Mouse (Mus musculus): ENCODE measurements around the gene Bmi1. TPM values are rescaled to one million over a fixed set of nuclear protein-coding genes. Genes with fewer than 3 reads are reported as not detected.

The Bmi1 gene
- polyA plus RNA-seq, 1 experiment from 2014 or later: 34.8 TPM

DNA sequence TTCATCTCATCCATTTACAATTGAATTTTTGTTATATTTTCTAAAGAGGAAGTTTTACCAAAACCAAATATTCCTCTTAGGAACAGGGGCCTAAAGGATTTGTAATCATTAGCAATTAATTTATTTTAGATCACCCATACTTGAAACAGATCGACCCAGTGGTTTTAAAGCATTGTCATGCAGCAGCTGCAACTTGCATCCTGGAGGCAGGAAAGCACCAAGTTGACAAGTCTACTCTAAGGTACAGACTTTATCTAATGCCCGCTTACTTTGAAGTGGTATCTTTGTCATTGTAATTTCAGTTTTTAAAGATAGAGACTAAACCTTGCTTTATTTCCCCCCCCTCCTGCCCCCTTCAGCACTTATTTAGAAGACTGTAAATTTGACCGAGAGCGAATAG is 3.1 kb upstream of the Bmi1 start:
- H3K4me2 ChIP-seq (ENCODE audit: low read length): peak overlapping the region; percentile 13; the same call in 1 of the 2 replicates
- WGBS: 67% methylated on average over 4 of the region's 4 CpGs
- no peak for ATAC-seq
- no peak overlapping the region for H3K27ac ChIP-seq (ENCODE audit: low read length)
- H3K4me3 ChIP-seq (replicated peaks; ENCODE audit: low read length): no peak overlapping the region
- H3K9ac ChIP-seq (replicated peaks; ENCODE audit: low read depth, low read length): no peak overlapping the region
- no peaks in the 10 kb centered on the region for H3K36me3 ChIP-seq (ENCODE audit: control insufficient read depth, insufficient read depth)
- peaks cover 2% of the 10 kb centered on the region; the same call in 1 of the 2 replicates for H3K27me3 ChIP-seq (replicated peaks; ENCODE audit: control insufficient read depth, insufficient read depth, low read length)
- peaks cover 19% of the 10 kb centered on the region for H3K4me1 ChIP-seq (replicated peaks; ENCODE audit: control insufficient read depth, insufficient read depth, low read length)
- no peaks in the 10 kb centered on the region for H3K9me3 ChIP-seq (ENCODE audit: control insufficient read depth, low read length)

DNA sequence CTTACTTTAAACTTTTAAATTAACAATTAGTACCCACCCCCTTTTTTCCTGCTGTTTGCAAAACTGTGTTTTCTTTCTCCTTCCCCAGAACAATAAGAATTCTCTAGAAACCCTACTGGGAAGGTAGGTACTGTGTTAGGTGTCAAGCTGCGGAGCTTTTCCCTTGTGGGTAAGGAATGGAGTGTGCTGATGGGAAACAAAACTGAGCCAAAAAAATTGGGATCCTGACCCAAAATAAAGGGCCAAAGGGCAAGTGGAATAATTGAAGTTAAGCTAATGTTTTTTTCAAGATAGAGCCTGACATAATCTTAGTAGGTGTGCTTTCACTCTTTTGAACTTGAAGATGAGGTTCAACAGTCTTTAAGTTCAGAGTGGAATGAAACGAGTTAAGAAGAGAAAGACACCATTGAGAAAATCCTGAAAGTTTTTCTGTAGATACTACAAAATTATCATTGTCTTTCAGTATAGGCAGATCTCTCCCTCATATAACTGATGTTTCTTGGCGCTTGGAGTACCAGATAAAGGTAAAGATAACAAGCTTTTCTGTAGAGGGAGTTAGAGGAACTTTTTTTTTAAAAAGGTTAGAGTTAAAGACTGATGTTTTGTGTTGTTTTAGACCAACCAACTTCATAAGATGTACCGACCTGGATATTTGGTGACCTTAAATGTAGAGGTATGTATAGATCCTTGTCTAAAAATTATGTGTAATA is 2.5 kb upstream of the Bmi1 start:
- no peak overlapping the region for H3K4me3 ChIP-seq (replicated peaks; ENCODE audit: low read length)
- no peak overlapping the region for H3K9ac ChIP-seq (replicated peaks; ENCODE audit: low read depth, low read length)
- no peak overlapping the region for H3K27ac ChIP-seq (ENCODE audit: low read length)
- peaks cover 22% of the 10 kb centered on the region for H3K4me1 ChIP-seq (replicated peaks; ENCODE audit: control insufficient read depth, insufficient read depth, low read length)
- no peak overlapping the region for H3K4me2 ChIP-seq (ENCODE audit: low read length)
- WGBS: 83% methylated on average over 4 of the region's 4 CpGs
- ATAC-seq: no peak
- peaks cover 4% of the 10 kb centered on the region; the same call in 1 of the 2 replicates for H3K27me3 ChIP-seq (replicated peaks; ENCODE audit: control insufficient read depth, insufficient read depth, low read length)
- H3K36me3 ChIP-seq (ENCODE audit: control insufficient read depth, insufficient read depth): no peaks in the 10 kb centered on the region
- no peaks in the 10 kb centered on the region for H3K9me3 ChIP-seq (ENCODE audit: control insufficient read depth, low read length)

DNA sequence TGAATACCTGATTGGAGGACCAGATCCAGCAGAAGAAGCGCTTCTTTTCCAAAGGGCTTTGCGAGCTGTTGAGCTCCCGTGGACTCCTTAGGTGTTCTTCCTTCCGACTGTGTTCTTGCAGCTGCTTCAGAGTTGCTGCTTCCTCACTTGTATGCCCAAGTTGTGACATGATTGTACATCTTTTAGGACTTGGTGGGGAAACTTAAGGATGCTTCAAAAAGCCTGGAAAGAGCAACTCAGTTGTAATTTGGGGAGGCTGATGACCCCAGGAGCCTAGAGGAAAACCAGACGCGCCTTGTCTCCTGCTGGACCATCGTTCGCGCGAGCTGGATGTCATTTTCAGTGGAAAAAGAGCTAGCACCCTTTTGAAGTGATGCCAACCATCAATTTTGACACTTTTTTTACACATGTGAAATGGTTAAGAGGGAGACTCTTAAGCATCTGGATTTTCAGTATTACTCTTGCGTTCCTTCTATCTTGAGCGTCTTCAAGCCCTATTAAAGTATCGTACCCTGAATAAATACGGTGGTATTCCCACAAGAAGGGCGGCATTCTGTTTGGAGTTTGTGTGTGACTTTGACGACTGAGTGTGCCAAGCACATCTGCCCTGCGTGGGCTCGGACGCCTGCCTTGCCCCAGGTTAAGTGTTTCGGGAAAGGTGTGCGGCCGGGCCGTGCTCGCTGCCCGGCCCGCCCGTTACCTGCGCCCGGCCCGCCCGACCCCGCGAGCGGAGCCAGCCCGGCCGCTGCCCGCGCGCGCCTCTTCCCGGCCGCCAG is 949 bp upstream of the Bmi1 start:
- Histone ChIP-seq H3K4me1 (replicated peaks; ENCODE audit: control insufficient read depth, insufficient read depth, low read length) (peaks cover 30% of the 10 kb centered on the region), H3K4me3 (replicated peaks; ENCODE audit: low read length) (peak overlapping the region; percentile 94), H3K27ac (ENCODE audit: low read length) (peak overlapping the region; percentile 97), H3K9me3 (ENCODE audit: control insufficient read depth, low read length) (no peaks in the 10 kb centered on the region), H3K4me2 (ENCODE audit: low read length) (peak overlapping the region; percentile 67), H3K27me3 (replicated peaks; ENCODE audit: control insufficient read depth, insufficient read depth, low read length) (peaks cover 15% of the 10 kb centered on the region), H3K36me3 (ENCODE audit: control insufficient read depth, insufficient read depth) (no peaks in the 10 kb centered on the region), H3K9ac (replicated peaks; ENCODE audit: low read depth, low read length) (peak overlapping the region; percentile 98)
- WGBS: 11% methylated on average over 40 of the region's 42 CpGs
- no peak for ATAC-seq

DNA sequence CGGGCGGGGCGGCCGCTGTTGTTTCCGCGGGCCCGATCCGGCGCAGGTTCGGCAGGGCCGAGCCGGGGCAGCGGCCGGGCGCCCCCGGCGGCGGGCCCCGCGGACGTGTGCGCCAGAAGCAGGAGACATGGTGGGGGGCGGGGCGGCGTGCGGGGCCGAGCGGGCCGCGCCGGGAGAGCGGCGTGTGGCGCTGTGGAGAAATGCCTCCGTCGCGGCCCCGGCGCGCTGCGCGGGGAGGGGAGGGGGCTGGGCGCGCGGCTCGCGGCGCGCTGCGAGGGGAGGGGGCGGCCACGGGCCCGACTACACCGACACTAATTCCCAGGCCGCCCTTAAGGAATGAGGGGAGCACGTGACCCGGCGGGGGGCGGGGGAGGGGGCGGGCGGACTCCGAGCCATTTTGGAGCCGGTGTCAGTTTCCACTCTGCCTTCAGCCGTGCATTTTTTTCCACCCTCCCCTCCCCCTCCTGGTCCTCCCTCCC is 322 bp upstream of the Bmi1 start:
- no peaks in the 10 kb centered on the region for H3K36me3 ChIP-seq (ENCODE audit: control insufficient read depth, insufficient read depth)
- H3K27me3 ChIP-seq (replicated peaks; ENCODE audit: control insufficient read depth, insufficient read depth, low read length): peaks cover 15% of the 10 kb centered on the region
- peak overlapping the region; percentile 97 for H3K27ac ChIP-seq (ENCODE audit: low read length)
- H3K9ac ChIP-seq (replicated peaks; ENCODE audit: low read depth, low read length): peak overlapping the region; percentile 98
- H3K4me3 ChIP-seq (replicated peaks; ENCODE audit: low read length): peak overlapping the region; percentile 94
- WGBS: 0% methylated on average over 20 of the region's 64 CpGs
- ATAC-seq: peak; percentile 77
- peak overlapping the region; percentile 67 for H3K4me2 ChIP-seq (ENCODE audit: low read length)
- H3K9me3 ChIP-seq (ENCODE audit: control insufficient read depth, low read length): no peaks in the 10 kb centered on the region
- H3K4me1 ChIP-seq (replicated peaks; ENCODE audit: control insufficient read depth, insufficient read depth, low read length): peaks cover 35% of the 10 kb centered on the region

DNA sequence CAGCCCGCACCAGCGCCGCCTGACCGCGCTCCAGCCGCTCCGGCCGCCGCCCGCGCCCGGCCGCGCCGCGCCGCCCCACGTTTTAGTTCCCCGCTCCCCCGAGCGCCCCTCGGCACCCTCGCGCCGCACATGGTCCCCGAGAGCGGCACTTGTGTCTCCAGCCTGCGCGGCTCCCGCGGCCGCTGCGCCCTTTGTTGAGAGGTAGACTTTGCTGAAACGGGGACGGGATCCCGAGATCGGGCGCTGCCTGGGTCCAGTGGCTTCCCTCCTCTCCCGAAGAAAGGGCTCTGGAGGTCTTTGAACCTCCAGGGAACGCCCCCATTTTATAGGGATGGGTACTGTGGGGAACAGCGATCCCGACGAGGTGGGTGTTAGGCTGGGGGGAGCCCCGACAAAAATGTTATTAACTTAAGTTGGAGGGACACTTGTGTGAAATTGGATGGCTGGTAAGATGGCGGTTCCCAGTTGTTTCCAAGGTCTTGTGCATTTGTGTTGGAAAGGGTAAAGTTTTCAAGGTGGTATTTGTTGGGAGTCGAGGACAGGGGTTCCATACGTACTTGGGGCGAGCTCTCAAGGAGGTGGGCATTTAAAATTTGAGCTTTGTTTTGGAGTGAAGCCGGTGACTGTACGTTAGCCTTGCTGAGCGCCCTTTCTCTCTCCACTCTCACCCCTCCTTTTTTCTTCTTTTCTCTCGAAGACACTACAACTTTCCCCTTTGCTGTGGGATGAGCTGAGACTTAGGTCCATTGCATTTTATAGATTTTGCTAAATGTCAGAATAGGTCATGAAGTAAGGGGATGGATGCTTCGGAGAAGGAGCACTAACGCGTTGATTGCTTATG is 1.0 kb downstream of the Bmi1 start:
- H3K27ac ChIP-seq (ENCODE audit: low read length): no peak overlapping the region; the same call in 1 of the 2 replicates
- H3K36me3 ChIP-seq (ENCODE audit: control insufficient read depth, insufficient read depth): no peaks in the 10 kb centered on the region; the same call in 1 of the 2 replicates
- H3K9me3 ChIP-seq (ENCODE audit: control insufficient read depth, low read length): no peaks in the 10 kb centered on the region
- H3K27me3 ChIP-seq (replicated peaks; ENCODE audit: control insufficient read depth, insufficient read depth, low read length): peaks cover 15% of the 10 kb centered on the region
- WGBS: under 1% methylated on average over 50 of the region's 55 CpGs
- peak overlapping the region; percentile 67 for H3K4me2 ChIP-seq (ENCODE audit: low read length)
- peak overlapping the region; percentile 94 for H3K4me3 ChIP-seq (replicated peaks; ENCODE audit: low read length)
- no peak for ATAC-seq
- H3K4me1 ChIP-seq (replicated peaks; ENCODE audit: control insufficient read depth, insufficient read depth, low read length): peaks cover 35% of the 10 kb centered on the region
- peak overlapping the region; percentile 98 for H3K9ac ChIP-seq (replicated peaks; ENCODE audit: low read depth, low read length)

DNA sequence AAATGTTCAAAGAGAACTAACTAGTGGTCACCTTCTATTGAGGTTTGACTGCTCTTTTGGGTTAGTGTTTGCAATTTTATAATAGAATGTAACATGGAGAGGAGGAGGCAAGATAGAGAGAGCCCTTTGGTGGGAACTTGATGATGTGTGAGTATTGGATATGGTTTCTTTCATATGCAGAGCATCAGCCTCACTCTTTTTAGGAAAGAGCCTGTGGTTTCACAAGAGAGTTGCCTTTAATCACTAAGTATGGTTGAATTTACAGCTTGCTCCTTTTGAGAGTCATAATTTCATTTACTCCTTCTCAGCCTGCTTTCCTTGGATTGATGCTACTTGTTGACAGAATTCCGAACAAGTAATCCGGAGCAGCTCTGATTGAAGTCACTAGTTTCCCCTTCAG is 2.9 kb downstream of the Bmi1 start:
- Histone ChIP-seq H3K27me3 (replicated peaks; ENCODE audit: control insufficient read depth, insufficient read depth, low read length) (peaks cover 16% of the 10 kb centered on the region), H3K4me1 (replicated peaks; ENCODE audit: control insufficient read depth, insufficient read depth, low read length) (peaks cover 26% of the 10 kb centered on the region), H3K9me3 (ENCODE audit: control insufficient read depth, low read length) (no peaks in the 10 kb centered on the region), H3K4me2 (ENCODE audit: low read length) (no peak overlapping the region), H3K9ac (replicated peaks; ENCODE audit: low read depth, low read length) (no peak overlapping the region), H3K4me3 (replicated peaks; ENCODE audit: low read length) (no peak overlapping the region), H3K27ac (ENCODE audit: low read length) (no peak overlapping the region), H3K36me3 (ENCODE audit: control insufficient read depth, insufficient read depth) (no peaks in the 10 kb centered on the region; the same call in 1 of the 2 replicates)
- WGBS: 65% methylated on average over 2 of the region's 2 CpGs
- no peak for ATAC-seq

DNA sequence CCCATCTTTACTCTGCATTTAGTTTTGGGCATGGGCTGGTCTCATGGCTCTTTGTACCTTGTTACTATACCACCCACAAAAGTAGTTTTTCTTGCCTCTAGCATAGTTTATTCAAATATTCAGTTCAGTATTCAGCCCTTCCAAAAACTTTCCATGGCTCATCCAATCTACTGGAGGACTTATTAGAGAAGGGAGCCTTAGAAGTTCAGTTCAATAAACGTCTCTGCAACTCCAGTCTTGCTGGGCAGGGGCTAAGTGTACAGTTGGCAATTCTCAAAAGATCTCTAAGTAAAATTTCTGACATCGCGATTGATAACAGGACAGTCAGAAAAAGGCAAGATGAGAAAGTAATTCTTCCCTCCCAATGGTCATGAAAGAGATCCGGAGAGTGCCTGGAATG is 3.7 kb downstream of the Bmi1 start:
- Histone ChIP-seq H3K36me3 (ENCODE audit: control insufficient read depth, insufficient read depth) (no peaks in the 10 kb centered on the region; the same call in 1 of the 2 replicates), H3K4me1 (replicated peaks; ENCODE audit: control insufficient read depth, insufficient read depth, low read length) (peaks cover 26% of the 10 kb centered on the region), H3K4me3 (replicated peaks; ENCODE audit: low read length) (peak overlapping the region; percentile 37), H3K4me2 (ENCODE audit: low read length) (peak overlapping the region; percentile 59), H3K27ac (ENCODE audit: low read length) (no peak overlapping the region), H3K9ac (replicated peaks; ENCODE audit: low read depth, low read length) (peak overlapping the region; percentile 41), H3K27me3 (replicated peaks; ENCODE audit: control insufficient read depth, insufficient read depth, low read length) (peaks cover 16% of the 10 kb centered on the region), H3K9me3 (ENCODE audit: control insufficient read depth, low read length) (no peaks in the 10 kb centered on the region)
- no peak for ATAC-seq
- 5% methylated on average over 4 of the region's 4 CpGs for WGBS

DNA sequence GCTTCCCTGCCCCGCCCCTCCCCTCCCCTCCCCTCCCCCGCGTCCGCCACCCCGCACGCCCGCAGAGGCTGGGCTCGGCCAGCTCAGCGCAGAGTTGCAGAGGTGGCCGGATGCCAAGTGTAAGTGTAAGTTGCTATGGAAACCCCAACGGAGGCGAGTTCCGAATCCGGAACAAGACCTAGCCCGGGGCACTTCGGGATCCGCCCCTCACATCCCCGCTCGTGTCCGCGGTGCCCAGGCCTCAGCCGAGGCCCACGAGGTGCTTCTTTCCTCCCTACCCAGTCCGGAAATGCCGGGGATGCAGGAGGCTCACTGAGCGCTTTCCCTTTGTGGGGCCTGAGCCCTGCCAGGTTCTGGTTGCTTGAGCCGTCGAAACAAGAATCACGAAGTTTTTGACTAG is 4.1 kb downstream of the Bmi1 start:
- Histone ChIP-seq H3K27ac (ENCODE audit: low read length) (no peak overlapping the region), H3K4me1 (replicated peaks; ENCODE audit: control insufficient read depth, insufficient read depth, low read length) (peaks cover 22% of the 10 kb centered on the region), H3K36me3 (ENCODE audit: control insufficient read depth, insufficient read depth) (no peaks in the 10 kb centered on the region; the same call in 1 of the 2 replicates), H3K9me3 (ENCODE audit: control insufficient read depth, low read length) (no peaks in the 10 kb centered on the region), H3K9ac (replicated peaks; ENCODE audit: low read depth, low read length) (peak overlapping the region; percentile 41), H3K27me3 (replicated peaks; ENCODE audit: control insufficient read depth, insufficient read depth, low read length) (peaks cover 16% of the 10 kb centered on the region), H3K4me2 (ENCODE audit: low read length) (peak overlapping the region; percentile 59), H3K4me3 (replicated peaks; ENCODE audit: low read length) (peak overlapping the region; percentile 37)
- WGBS: 3% methylated on average over 25 of the region's 29 CpGs
- no peak for ATAC-seq

Measured in forebrain, embryonic 16.5 days (tissue).